Mouse (Mus musculus) adrenal gland, postnatal 25 days (tissue): ENCODE measurements around the gene Fmo2. TPM values are rescaled to one million over a fixed set of nuclear protein-coding genes. Genes with fewer than 3 reads are reported as not detected.
A peak's percentile ranks its signal among the peaks of the same experiment; 100 is the strongest.

ENCODE experiments used
- DNase-seq: peaks from one replicate; pipeline ENCODE4 v3.0.0; 2021; ENCODE audit warnings: mixed read lengths
- total RNA-seq: library from RNA; stranded (reverse); gene quantifications from 2 replicates; pipeline ENCODE4 v1.2.3, GENCODE M21; 2021

Gene Fmo2
- total RNA-seq, 1 experiment from 2014 or later: 31.5 TPM

DNA sequence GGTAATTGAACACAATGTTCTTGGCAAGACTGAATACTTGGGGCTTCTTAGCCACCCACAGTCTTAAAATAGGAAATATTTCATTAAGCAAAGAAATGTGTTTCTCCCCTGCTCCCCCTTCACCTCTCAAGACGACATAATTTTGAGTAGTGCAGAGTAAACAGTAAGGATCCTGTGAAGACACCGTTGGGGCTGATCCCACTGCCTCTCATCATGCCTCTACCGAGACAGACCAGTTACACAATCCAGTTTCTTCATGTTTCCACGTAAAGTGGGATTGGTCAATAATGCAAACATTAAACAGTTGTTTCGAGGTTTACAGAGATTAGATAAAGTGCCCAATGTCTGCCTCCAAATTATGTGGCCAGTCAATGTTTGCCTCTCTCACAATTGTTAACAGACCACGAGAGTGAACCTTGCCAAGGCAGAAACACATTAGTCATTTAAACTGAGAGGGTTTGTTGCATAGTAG lies 6.5 kb downstream of the Fmo2 start:
- no peak for DNase-seq

DNA sequence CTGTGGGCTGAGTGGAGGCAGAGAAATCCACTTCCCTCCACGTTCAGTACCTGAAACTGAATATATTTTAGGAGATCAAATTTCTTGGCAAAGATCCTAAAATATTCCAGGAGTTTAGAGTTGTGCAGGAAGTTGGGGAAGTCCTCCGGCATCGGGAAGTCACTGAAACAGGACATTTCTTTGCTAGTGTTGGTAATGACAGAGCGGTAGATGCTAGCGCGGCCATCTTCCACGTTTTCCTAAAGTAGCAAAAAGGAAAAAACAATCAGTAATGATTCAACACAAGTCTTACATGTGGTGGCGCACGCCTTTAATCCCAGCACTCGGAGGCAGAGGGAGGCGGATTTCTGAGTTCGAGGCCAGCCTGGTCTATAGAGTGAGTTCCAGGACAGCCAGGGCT lies 9.9 kb downstream of the Fmo2 start:
- DNase-seq: no peak

DNA sequence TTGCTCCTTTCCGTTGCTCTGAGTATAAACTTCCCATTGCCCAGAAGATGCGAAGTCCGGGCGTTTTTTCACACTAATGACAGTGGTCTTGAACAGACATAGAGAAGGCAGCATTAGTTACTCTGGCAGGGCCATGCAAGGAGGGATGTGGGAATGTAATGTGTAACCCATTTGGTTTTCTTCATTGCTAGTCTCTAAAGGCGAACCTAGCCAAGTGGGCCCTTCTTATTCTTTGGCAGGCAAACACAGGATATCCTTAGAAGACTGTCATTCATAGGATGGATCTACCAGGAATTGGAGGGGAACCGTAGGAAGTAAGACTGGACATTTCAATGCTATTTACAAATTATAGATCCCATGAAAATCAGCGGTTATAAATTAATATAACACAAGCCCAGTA lies 10.9 kb downstream of the Fmo2 start:
- DNase-seq: no peak

DNA sequence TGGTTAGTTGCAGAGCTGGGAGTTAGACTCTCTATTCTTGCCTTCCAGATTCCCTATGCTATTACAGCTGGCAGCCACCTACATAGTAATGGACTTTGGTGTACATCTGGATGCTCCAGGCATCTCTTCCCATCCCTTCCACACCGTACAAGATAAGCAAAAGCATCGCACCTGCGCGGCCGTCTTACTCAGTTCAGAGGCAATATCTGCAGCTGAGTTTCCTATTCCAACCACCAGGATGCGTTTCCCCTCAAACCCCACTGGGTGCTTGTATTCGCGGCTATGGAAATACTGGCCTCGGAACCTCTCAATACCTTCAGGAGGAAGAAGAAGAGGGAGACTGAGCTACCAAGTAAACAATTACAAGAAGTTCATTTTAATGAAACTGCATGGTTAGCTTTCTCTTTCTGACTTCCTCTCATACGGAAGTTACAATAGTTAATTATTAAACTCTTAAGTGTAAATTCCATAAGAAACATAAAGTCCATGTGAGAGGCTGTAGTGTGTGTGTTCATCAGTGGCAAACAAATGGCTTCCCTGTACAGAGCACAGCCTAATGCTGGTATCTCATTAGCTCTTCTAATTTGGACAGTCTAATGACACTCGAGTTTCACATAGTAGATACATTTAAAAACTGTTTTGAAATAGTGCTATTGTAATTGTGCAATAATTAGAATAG lies 12.2 kb downstream of the Fmo2 start:
- DNase-seq: no peak

DNA sequence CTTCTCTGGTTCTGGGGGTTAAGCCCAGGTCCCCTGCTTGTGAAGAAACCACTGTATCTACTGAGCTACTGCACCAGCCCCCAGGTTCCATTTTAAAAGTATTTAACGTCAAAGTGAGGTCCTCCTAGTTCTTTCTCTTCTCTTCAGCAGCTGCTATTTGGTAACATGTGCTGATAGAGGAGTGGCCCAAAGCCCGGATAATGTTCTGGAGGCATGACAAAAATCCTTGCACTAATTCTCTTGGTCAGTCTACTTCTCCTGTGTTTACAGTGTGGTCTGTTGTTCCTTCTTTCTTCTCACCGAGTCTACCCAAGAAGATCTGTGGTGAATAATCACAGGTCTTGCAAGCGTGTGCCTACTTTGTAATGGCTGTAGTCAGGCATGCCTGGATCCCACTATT lies 15.8 kb downstream of the Fmo2 start:
- DNase-seq: no peak

DNA sequence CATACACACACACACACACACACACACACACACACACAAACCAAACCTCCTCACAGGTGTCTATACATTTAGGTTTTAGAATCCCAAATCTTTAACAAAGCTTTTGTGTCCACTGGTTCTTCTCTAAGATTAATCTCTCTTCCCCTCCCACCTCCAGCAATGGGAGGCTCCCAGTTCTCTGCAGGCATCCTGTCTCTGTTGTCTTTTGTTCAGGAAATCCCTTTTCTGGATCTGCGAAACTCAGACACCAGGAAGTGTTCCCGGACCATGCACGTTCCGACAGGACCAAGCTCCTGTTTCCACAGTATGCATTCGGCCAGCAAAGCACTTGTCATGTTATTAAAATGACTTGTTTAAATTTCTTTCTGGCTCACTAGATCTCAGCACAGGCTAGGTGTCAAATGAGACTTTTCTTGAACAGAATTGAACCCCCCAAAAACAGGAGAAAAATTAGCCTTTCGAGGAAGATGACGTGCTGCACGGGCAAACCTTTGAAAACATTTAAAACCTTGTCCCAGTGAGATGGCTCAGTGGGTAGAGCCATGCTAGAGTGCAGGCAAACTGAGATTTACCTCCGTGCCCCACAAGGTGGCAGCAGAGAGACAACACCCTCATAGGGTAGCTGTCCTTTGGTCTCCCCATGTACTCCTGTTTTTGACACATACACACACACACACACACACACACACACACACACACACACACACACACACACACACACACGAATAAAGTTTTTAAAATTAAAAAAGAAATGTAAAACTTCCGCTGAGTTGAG lies 18.7 kb downstream of the Fmo2 start:
- peak; percentile 77 for DNase-seq

DNA sequence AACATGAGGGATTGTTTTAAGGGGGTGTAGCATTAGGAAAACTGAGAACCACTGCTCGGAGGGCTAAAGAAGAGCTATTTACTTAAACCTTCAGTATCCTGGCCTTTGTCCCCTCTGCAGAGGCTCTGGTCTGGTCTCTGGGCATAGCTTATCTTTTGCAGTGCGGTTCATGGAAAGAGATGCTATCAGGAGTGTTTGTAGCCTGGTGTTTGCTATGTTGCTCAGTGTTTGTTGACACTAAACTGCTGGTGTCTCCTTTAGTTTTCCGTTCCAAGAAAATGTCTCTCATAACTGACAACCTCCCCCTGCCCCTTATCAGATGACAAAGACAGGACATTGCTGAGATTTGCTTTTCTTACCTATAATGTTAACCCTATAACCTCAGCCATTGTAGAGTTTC lies 23.4 kb downstream of the Fmo2 start:
- no peak for DNase-seq

DNA sequence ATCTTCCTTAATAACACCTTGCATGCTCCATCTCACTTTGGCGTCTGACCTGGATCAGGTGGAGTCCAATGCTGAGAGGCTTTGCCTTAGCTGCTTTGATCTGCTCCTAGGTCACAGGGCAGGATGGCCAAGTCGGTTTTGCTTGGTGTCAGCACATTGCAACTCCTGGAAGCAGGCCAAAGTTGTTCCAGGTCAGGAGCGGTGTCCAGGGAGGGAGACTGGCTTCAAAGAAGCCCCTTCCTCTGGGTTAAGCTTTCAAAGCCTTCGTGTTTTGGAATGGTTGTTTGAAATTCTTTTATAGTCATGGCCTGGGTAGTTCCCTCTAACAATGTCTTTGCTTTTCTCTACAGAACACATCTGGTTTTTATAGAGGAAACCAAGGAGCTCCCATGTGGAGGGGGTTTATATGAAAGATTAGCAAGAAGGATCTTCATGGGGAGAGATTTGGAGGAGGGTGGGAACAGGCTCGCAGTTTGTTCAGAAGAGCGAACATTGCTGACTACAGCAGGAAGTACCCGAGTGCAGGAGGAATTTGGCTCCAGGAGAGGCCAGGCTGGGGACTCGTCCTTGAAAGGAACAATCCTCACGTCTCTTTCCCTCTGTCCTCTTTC lies 26.7 kb downstream of the Fmo2 start:
- peak; percentile 13 for DNase-seq

DNA sequence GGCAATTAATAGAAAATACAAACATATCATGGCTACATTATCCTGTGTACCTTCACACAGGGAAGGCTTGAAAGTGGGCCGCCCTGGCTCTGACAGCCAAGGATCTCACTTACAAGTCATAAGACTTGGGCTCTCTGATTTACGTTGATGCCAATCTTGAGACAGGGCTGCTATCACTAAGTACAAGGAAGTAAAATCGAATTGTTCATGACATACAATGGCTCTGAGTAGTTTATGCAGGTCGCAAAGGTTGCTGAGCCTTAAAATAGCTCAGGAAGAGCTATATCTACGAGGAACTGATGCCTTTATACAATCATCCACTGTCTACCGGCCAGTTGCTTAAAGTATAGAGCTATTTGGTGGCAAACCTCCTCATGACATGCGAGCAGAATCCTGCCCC lies 27.5 kb downstream of the Fmo2 start:
- no peak for DNase-seq

DNA sequence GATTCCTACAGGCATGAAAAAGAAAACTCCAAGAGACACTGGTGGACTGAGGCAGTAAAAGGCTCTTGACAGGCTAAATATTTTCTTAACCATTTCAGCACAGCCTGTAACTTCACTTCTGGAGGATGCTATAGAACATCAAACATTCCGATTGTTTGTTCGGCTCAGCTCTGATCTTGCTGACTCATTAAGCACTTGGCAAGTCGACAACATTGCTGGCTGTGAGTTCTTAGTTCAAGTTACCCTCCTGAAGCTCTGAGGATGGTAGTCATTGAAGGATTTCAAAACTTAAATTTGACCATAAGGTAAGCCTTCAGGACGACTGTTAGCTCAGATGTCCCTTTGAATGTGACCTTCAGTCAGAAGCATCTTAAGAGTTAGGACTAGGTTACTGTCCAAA lies 31.1 kb downstream of the Fmo2 start:
- no peak for DNase-seq

DNA sequence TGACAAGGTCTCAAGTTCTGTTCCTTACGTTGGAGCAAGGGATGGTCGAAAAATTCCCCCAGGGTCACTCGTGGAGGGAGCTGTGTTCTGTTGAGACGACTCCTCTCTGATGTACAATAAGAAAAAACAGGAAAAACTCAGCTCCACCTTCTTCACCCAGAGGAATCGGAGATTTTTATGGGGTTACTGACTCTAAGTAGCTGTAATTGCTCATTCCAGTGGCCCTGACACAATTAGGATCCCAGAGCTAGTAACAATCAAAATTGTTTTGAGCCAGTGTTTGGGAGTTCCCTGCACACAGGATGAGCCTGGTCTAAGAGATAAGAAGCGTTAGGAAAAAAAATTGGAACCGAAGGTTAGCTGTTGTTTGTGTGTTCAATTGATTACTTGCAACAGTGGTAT lies 32.2 kb downstream of the Fmo2 start, which contains the start of gene Fmo1:
Fmo1 (minus strand) TSS at position 331 of the 402 bp plus-strand sequence.
- DNase-seq: no peak

DNA sequence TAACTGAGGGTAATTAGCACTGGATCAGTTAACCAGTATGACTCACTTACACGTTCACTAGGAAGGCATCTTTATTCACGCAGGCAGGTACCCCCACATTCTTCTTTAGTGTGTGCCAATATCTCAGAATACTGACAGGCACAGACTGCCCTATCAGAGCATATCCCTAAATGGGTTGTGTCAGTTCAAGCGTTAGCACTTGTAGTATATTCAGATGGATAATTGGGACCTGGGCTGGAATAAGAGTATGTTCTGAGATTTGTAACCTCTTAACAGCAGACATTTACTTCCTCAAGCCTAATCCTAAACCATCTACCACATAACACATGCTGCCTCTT lies 33.1 kb downstream of the Fmo2 start:
- no peak for DNase-seq

DNA sequence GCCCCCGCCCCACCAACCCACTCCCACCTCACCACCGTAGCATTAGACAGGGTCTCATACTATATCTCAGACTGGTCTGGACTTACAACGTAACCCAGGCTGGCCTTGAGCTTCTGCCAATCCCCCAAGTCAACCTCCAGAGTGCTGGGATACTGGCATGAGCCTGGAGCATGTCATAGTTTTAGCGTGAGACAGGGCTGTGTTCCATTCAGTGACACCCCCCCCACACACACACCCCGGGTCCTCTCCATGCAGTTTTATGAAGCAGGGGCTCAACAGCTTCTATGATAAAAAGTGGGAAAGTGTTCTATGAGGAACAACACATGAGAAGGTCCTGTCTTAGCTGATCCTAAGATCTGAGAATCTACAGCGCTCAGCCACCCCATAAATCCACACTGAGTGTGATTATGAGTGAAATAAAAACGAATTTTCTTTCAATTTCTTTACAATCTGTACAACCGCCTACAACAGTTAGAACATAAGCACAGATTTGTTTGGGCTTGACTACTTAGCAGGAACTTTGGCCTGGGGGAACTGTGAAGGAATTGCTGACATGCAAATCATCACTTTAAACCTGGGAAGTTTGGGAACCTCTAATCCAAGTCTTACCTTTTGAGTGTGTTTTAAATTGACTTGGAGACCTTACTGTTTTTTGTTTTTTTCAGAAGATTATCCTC lies 33.6 kb downstream of the Fmo2 start:
- no peak for DNase-seq

DNA sequence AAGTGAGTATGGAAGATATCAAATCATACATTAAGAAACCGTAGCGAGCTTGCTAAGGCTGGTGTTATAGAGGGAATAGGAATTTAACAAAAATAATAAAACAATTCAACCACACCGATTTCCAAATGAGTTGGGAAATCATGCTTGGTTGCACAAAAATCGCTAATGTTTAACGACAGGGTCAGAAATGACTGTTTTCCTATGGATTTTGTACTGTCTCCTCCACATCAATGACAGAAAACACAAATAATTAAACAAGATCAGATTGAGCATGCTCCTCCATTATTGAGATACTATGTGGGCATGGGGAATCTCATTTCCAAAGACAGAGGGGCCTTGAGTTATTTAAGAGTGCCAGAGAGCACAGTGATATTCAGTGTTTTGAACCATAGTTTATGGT lies 34.2 kb downstream of the Fmo2 start:
- no peak for DNase-seq

DNA sequence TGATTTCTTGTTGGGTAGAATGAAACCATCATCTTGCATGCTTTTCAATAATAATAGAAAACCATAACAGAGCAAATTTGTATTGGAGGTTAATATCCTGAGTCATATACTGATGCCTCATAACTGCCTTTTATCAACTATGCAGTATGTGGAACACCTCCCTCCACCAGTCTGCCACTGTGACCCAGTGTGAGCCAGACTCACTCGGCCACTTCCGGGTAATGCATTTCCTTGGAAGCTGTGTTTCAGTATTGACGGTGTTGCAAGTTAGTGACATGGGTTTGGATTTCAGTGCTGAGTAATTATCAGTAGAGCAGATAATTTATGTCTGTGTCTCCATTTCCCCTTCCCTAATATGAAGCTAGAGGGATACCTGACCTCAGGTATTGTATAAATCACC lies 34.9 kb downstream of the Fmo2 start:
- DNase-seq: no peak

DNA sequence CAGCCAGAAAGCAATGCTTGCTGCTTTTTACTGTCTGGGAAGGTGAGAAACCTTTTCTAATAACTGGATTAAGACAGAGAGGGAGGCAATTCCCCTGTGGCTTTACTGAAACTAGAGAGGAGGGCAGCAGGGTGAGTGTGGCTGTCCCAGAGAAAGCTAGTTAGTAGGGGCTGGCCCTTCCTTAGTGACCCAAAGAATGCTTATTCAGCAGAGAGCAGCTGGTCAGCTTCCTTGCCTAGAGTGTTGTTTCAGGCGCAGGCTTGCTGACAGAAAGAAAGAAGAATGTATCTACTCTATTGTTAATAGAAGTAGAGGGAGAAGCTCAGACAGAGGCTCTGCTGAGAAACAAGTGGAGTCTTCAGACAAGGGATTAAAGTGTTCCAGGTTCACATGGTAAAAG lies 36.2 kb downstream of the Fmo2 start:
- no peak for DNase-seq

DNA sequence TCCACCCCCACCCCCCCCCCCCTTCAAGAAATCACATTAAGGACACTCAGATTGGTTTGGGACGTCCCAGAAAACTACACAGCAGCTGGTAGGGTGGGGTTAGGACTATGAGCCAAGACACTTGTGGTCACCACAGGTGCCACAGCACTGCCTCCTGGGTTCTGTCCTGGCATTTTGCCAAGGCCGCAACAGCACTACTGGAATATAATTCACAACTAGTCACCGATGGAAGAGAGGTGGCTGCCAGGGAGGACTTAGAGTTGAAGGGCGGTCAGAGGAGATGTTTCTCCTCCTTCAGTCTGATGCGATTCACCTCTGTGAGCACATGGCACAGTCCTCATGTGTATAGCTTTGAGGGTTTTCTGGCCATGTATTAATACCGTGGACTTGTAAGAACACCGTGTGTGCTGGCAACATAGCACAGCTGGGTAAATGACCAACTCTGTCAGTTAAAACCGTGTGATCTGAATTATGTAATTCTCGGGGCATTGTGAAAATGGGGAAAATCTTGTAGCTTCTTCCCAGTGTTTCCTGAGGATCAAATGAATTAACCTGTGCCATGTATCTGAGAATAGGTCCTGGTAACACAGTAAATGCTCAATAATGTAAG lies 38.4 kb downstream of the Fmo2 start:
- DNase-seq: peak; percentile 31

DNA sequence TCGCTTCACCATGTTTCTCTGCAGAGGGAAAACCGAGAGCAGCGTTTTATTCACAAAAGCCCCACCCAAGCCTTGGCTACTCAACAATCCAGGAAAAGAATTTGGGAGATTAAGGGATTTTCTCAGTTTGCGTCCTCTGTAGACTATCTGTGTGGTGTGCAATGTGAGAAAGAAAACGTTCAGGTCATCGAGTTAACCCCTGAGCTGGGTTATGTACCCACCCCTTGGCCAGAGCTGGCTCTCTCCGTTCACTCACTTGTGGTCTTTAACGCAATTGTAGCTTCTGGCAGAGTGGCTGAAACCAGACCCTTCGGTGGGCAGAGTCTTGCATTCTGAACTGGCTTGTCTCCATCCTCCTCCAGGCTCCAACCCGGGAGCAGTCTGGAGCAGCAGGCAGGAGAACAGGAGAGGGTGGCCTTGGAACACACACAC lies 39.0 kb downstream of the Fmo2 start:
- DNase-seq: no peak

DNA sequence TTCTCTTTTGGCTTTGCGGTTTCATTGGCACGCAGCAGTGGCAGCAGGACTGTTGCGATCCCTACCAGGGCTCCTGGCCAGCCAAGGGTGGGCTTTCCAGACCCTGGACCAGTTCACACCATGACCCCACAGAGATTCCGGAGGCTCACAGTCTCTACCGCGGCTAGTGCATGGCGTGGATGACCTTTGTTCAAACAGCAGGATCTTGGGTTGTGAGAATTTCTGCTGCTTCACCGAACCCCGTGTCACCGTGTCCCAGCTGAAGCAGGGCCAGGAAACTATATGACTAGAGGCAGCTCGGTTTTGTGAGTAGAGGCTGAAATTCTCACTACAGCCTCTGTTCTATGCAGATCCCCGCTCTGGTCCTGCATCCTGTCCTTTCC lies 39.8 kb downstream of the Fmo2 start:
- no peak for DNase-seq

DNA sequence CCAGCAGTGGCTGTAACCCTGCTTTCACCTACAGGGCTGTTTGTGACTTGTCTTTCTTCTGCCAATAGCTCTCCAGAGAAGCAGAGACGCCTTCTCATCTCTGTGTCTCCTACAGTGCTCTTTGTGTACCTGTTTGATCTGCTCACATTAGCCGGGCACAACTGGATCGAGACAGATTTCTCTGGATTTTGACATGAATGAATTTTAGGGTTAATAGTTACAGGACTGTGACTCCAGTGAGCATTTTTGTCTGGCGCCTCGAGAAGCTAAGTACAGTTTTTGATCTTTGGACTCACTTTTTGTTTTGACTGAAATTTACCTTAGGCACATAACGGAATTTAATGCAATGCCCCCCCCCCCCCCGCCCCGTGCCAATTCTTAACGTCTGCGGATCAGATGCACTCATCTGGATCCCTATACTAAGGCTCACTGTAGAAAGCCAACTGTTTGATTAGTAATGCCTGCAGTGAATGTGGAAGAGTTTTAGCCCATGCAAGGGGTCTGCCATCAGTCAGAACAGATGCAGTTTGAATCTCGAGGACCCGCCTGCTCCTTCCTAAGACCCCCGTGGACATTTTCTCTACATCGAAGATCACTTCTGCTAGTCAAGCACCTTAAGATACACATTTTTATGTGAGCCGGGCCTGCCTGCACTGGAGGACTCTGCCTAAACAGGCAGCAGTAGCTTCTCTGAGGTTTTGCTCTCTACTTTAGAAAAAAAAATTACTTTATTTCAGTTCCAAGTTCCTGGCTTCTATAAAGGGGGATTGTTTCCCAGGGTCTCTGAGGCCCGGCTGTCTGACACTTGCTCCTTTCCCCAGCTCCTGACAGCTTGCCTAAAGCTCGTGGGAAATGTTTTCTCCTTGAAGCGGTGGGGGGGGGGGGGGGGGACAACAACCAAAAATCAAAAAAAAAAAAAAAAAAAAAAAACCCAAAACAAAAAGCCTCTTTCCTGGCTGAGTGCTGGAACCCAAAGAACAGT lies 40.5 kb downstream of the Fmo2 start:
- DNase-seq: no peak

DNA sequence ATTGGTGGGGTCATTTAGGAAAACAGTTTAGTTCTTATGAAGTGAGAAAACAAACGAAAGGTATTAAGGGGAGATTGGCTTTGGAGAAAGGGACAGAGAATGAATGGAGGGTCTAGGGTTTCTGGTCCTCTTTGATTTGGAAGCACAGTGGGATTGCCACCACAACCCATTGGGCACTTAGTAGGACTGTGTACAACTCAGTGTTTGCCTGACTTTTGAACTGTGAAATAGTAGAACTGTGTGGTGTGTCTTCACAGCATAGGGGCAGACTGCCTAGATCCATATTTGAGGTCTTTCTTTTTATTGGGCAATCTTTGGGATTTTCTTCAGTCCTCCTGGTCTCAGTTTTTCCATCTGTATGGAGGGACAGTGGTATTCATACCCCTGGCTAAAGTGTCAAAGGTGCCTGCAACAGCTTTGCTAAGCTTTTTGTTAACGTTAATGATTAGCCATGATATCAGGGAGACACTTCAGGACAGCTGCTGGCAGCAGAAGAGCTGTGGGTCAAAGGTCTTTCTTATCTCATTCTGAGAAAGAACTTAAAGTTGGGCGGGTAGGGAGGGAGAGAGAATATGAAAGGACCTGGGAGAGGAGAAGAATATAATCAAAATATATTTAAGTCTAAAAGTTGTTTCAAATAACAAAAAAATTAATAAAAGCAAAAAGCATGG lies 44.6 kb downstream of the Fmo2 start:
- DNase-seq: no peak
